Mouse (Mus musculus) kidney, embryonic 14.5 days (tissue): ENCODE data around the gene Camta1. TPM values are rescaled to one million over a fixed set of nuclear protein-coding genes. Genes with fewer than 3 reads are reported as not detected.

Experiments
- ATAC-seq: fragments of 200-750 bp; cut with Nextera tagmentation; 2 replicates; pipeline ENCODE4 v1.8.0; 2017; ENCODE audit warnings: moderate number of reproducible peaks, mild to moderate bottlenecking, moderate TSS enrichment, moderate library complexity; ENCODE audit not compliant: low FRiP score, low TSS enrichment
- H3K27ac ChIP-seq: fragments of 300-500 bp; sonication (generic); 2 replicates; pipeline ENCODE4 v1.5.1; 2014; ENCODE audit warnings: low read depth, mild to moderate bottlenecking, low read length, moderate library complexity, mixed read lengths
- H3K27me3 ChIP-seq: fragments of 300-500 bp; sonication (generic); 2 replicates; pipeline ENCODE4 v1.6.1; 2014; ENCODE audit warnings: mild to moderate bottlenecking, low read length; ENCODE audit not compliant: control insufficient read depth, insufficient read depth
- H3K36me3 ChIP-seq: fragments of 300-500 bp; sonication (generic); 2 replicates; pipeline ENCODE4 v1.6.1; 2014; ENCODE audit warnings: low read length, mixed read lengths; ENCODE audit not compliant: control insufficient read depth, insufficient read depth
- H3K4me1 ChIP-seq: fragments of 300-500 bp; sonication (generic); 2 replicates; pipeline ENCODE4 v1.6.1; 2014; ENCODE audit warnings: low read length, mixed read lengths; ENCODE audit not compliant: control insufficient read depth, insufficient read depth
- H3K4me2 ChIP-seq: fragments of 300-500 bp; sonication (generic); replicated peaks from 2 replicates; pipeline ENCODE4 v1.6.1; 2014; ENCODE audit warnings: low read depth, mild to moderate bottlenecking, low read length
- H3K4me3 ChIP-seq: fragments of 300-500 bp; sonication (generic); 2 replicates; pipeline ENCODE4 v1.5.1; 2014; ENCODE audit warnings: mild to moderate bottlenecking, low read length
- H3K9ac ChIP-seq: fragments of 300-500 bp; sonication (generic); 2 replicates; pipeline ENCODE4 v1.6.1; 2014; ENCODE audit warnings: low read depth, mild to moderate bottlenecking, low read length, moderate library complexity
- H3K9me3 ChIP-seq: fragments of 300-500 bp; sonication (generic); 2 replicates; pipeline ENCODE4 v1.6.1; 2016; ENCODE audit warnings: low read length; ENCODE audit not compliant: control insufficient read depth
- WGBS: fragments of 180-500 bp; shearing (Covaris S2); extraction: QIAGEN DNeasy Blood & Tissue Kit; methylation state at CpG from one replicate; pipeline ENCODE4 v1.1.7; 2014; 5-methylcytosine and 5-hydroxymethylcytosine counted together
- polyA plus RNA-seq: library from polyadenylated mRNA; unstranded; fragments of >200 nt; fragmentation: Nextera tagmentation; extraction: Ambion mirVana; gene quantifications from 2 replicates; pipeline ENCODE4 v1.2.1, GENCODE M21; 2014

The Camta1 gene
- polyA plus RNA-seq, 1 experiment from 2014 or later = 107 TPM

GRCm38 (mm10) chr4:151186447-151186846, 675.2 kb downstream of the Camta1 start:
- WGBS = 11% methylated on average over 8 of the region's 8 CpGs

GRCm38 (mm10) chr4:151185750-151186149, 675.9 kb downstream of the Camta1 start:
- ATAC-seq = no peak
- Histone ChIP-seq H3K27me3 (no peaks in the 10 kb centered on the region), H3K4me1 (peaks cover 8% of the 10 kb centered on the region), H3K9ac (no peak overlapping the region), H3K27ac (no peak overlapping the region), H3K4me3 (no peak overlapping the region), H3K9me3 (no peaks in the 10 kb centered on the region), H3K4me2 (no peak overlapping the region), H3K36me3 (no peaks in the 10 kb centered on the region)
- 18% methylated on average over 1 of the region's 1 CpGs for WGBS

More at GRCm38 (mm10) chr4:151186447-151186846, 675.2 kb downstream of the Camta1 start:
- Histone ChIP-seq H3K36me3 (no peaks in the 10 kb centered on the region), H3K4me1 (0 out of 2 replicates have a peak, but pooled peaks cover 1% of the 10 kb centered on the region), H3K9ac (no peak overlapping the region), H3K27me3 (no peaks in the 10 kb centered on the region), H3K27ac (no peak overlapping the region), H3K9me3 (no peaks in the 10 kb centered on the region), H3K4me2 (no peak overlapping the region), H3K4me3 (no peak overlapping the region)
- ATAC-seq = peak; percentile 69; the same call in 1 of the 2 replicates

DNA sequence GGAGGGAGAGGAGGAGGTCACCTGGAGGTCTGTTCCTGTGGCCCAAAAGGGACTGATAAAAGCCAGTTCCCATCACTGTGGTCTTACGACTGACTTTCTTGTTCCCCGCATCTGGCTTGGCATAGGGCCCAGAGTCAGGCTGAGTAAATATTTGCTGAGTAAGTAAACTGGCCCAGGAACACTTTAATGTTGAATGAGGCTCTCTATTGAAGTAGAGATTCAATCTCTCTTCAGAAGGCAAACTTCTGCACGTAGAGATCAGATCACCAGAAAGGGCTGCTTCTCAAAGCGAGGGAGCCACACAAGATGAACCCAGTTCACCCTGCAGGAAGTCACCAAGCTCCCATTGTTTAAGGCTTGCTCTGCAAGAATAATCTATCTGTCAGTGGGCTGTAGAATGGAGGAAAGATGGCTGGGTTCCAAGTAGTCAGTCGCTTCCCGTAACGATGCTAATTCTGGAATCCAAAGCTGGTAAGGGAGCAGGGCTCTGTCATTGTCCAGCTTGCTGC, 681.2 kb downstream of the Camta1 start:
- Histone ChIP-seq H3K4me2 (no peak overlapping the region), H3K9me3 (no peaks in the 10 kb centered on the region), H3K9ac (no peak overlapping the region), H3K4me3 (no peak overlapping the region), H3K4me1 (peaks cover 22% of the 10 kb centered on the region), H3K27ac (no peak overlapping the region), H3K27me3 (no peaks in the 10 kb centered on the region), H3K36me3 (no peaks in the 10 kb centered on the region)
- peak; percentile 52 for ATAC-seq
- 31% methylated on average over 7 of the region's 7 CpGs for WGBS

DNA sequence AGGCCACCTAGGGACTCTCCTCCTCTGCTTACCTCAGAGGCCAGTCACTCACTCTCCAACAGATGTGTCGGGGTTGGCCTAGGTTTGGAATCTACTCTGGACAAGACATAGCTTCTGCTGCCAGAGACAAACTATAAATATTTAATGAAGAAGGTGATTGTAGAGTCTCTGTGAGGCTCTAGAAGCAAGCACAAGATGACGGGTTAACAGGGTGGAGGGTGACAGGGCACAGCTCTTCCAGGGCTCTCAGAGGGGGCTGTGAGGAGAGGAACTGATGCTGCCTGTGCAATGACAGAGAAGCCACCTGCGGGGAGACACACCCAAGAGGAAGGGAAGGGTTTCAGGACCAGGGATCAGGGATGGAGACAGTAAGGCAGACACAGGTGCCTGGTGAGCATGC, 682.0 kb downstream of the Camta1 start:
- Histone ChIP-seq H3K27ac (no peak overlapping the region), H3K9me3 (no peaks in the 10 kb centered on the region), H3K4me1 (peaks cover 22% of the 10 kb centered on the region), H3K4me3 (no peak overlapping the region), H3K9ac (no peak overlapping the region), H3K27me3 (no peaks in the 10 kb centered on the region), H3K36me3 (no peaks in the 10 kb centered on the region), H3K4me2 (no peak overlapping the region)
- no peak for ATAC-seq
- 67% methylated on average over 3 of the region's 3 CpGs for WGBS

DNA sequence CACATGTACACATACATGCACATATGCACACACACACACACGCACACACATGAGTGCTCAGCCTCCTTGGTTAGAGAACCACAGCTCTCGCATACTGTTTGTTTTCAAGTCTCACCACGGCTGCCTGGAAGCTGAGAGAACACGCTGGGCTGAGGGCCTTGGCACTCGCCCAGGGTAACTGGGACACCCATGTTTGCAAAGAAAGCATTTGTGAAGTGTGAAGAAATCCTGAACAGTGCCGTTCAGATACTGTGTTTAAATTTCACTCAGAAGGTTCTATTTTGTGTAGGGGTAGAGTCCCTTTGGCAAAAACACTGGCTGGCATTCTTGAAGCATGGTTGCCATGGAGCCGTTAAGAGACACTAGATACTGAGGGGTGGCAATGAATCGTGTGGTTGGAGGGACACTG, 682.7 kb downstream of the Camta1 start:
- Histone ChIP-seq H3K27me3 (no peaks in the 10 kb centered on the region), H3K9me3 (no peaks in the 10 kb centered on the region), H3K4me3 (no peak overlapping the region), H3K9ac (no peak overlapping the region), H3K36me3 (no peaks in the 10 kb centered on the region), H3K27ac (no peak overlapping the region), H3K4me1 (peaks cover 22% of the 10 kb centered on the region), H3K4me2 (no peak overlapping the region)
- WGBS = 71% methylated on average over 8 of the region's 8 CpGs
- no peak for ATAC-seq

DNA sequence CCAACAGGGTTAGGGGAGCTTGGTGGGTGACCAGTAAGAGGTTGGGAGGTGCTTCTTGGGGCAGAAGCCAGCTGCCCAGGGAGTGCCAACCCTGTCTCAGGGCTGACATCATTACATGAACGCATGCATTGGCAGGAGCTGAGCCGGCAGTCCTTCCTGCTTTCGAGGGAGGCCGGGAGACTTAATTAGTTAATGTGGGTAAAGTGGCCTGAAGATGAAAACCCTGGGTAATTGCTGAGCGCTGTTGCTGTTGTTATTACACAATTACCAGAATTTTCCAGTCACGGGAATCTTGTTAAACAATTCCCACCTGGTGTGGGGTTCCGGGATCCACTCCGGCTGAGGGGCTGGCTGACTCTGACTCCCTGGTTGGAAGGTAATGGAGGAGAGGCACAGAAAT, 689.1 kb downstream of the Camta1 start:
- peaks cover 11% of the 10 kb centered on the region for H3K4me1 ChIP-seq
- H3K4me3 ChIP-seq = no peak overlapping the region
- H3K9me3 ChIP-seq = no peaks in the 10 kb centered on the region
- H3K27me3 ChIP-seq = no peaks in the 10 kb centered on the region; the same call in 1 of the 2 replicates
- no peak overlapping the region for H3K9ac ChIP-seq
- H3K27ac ChIP-seq = no peak overlapping the region
- no peak for ATAC-seq
- 58% methylated on average over 8 of the region's 8 CpGs for WGBS
- no peaks in the 10 kb centered on the region for H3K36me3 ChIP-seq
- H3K4me2 ChIP-seq = no peak overlapping the region

- Histone ChIP-seq H3K27ac (no peak overlapping the region), H3K9me3 (no peaks in the 10 kb centered on the region), H3K4me1 (peaks cover 11% of the 10 kb centered on the region), H3K4me2 (no peak overlapping the region; the same call in 1 of the 2 replicates), H3K9ac (no peak overlapping the region), H3K36me3 (no peaks in the 10 kb centered on the region), H3K27me3 (peaks cover under 1% of the 10 kb centered on the region; the same call in 1 of the 2 replicates), H3K4me3 (no peak overlapping the region)
- WGBS = 76% methylated on average over 3 of the region's 3 CpGs
- ATAC-seq = peak; percentile 24; the same call in 1 of the 2 replicates
Measured at GRCm38 (mm10) chr4:151171117-151171516, 690.6 kb downstream of the Camta1 start.

- peaks cover 11% of the 10 kb centered on the region for H3K4me1 ChIP-seq
- no peak overlapping the region for H3K9ac ChIP-seq
- 14% methylated on average over 18 of the region's 18 CpGs for WGBS
- no peak overlapping the region for H3K27ac ChIP-seq
- H3K27me3 ChIP-seq = peaks cover 3% of the 10 kb centered on the region; the same call in 1 of the 2 replicates
- H3K4me3 ChIP-seq = no peak overlapping the region
- no peaks in the 10 kb centered on the region for H3K9me3 ChIP-seq
- no peaks in the 10 kb centered on the region for H3K36me3 ChIP-seq
- H3K4me2 ChIP-seq = peak overlapping the region; percentile 27
- ATAC-seq = peak; percentile 75
Measured at GRCm38 (mm10) chr4:151170658-151171057, 691.0 kb downstream of the Camta1 start.

DNA sequence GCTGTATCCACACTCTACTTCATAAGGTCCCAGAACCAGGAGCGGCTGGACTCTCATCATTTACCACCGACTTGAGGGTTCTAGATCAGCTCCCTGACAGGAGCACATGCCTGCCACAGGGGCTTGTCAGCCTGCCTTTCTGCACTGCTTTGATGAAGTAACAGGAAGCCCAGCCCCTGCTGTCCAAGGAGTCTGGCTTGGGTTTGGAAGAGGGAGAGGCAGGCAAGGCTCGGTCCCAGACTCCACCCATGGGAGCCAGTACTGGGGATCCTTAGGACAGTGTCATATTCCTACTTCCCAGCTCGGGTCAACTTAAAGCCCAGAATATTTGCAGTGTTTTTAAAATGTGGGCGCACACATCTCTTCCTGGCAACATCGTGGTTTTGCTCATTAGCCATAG, 694.7 kb downstream of the Camta1 start:
- peaks cover 3% of the 10 kb centered on the region; the same call in 1 of the 2 replicates for H3K27me3 ChIP-seq
- WGBS = 87% methylated on average over 6 of the region's 6 CpGs

More for the DNA sequence above, 694.7 kb downstream of the Camta1 start:
- no peak for ATAC-seq
- no peak overlapping the region for H3K4me3 ChIP-seq
- H3K4me2 ChIP-seq = no peak overlapping the region
- H3K27ac ChIP-seq = no peak overlapping the region
- H3K36me3 ChIP-seq = no peaks in the 10 kb centered on the region
- H3K4me1 ChIP-seq = peaks cover 11% of the 10 kb centered on the region
- no peaks in the 10 kb centered on the region for H3K9me3 ChIP-seq
- H3K9ac ChIP-seq = no peak overlapping the region
